Comparison of ENCODE assay signal across 8 mouse cellular contexts in the genomic region with DNA sequence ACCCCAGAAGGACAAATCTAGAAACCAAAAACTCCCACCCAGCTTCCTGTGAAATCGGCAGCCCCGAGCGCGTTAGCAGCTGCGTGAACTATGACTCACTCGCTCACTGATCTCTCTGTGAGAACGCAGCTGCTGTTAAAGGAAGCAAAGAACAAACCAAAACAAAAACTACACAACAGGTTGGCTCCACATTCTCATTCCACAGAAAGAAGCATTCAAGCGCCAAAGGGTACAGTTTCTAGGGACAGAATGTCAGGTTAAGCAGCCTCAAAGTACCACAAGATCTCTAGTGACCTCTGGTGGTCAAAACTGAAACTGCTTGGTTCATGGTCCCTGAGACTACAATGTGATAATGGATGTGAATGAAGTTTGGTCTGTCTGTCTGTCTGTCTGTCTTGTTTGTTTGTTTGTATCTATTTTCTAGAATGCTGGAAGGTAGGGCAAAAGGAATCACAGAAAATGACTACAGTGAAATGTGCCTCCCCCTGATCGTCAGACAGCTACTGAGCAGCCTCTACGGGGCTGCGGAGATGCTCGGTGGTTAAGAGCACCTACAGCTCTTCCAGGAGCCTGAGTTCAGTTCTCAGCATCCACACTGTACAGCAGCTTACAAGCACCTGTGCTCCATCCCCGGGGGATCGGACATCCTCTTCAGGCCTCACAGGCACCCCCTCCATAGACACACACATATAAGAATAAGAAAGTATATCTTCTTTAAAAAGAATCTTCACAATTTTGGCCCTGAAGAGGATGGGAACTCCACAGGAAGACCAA. TPM values are rescaled to one million over a fixed set of nuclear protein-coding genes. Genes with fewer than 3 reads are reported as not detected.
DNase-seq lines count a peak whose midpoint lies in the region; ATAC-seq and TF ChIP-seq lines count a peak whose summit lies in the region.

No protein-coding gene starts in this region.

- no peaks in the 10 kb centered on the region; the same call in 1 of the 2 replicates for H3K4me1 ChIP-seq in bone marrow, adult 2 months (ENCODE audit: control insufficient read depth, insufficient read depth, low read length)
- H3K4me1 ChIP-seq in embryonic facial prominence, embryonic 14.5 days (ENCODE audit: control insufficient read depth, insufficient read depth, low read length): no peaks in the 10 kb centered on the region
- H3K4me1 ChIP-seq in heart, embryonic 12.5 days (replicated peaks): no peaks in the 10 kb centered on the region
- peaks cover 13% of the 10 kb centered on the region for H3K4me1 ChIP-seq in kidney, embryonic 16.5 days (ENCODE audit: insufficient read depth, low read length)
- no peaks in the 10 kb centered on the region for H3K4me1 ChIP-seq in limb, embryonic 15.5 days
- no peaks in the 10 kb centered on the region for H3K4me1 ChIP-seq in midbrain, postnatal 0 days (ENCODE audit: insufficient read depth, low read length)

- TF ChIP-seq CTCF in bone marrow, adult 2 months (IDR thresholded peaks at IDR 0.05; ENCODE audit: control insufficient read depth, insufficient read depth, low read length): peak; percentile 48; the same call in 1 of the 2 replicates
- peak; percentile 96 for TF ChIP-seq CTCF in midbrain, postnatal 0 days (IDR thresholded peaks at IDR 0.05)

- peak; percentile 89 for DNase-seq in embryonic facial prominence, embryonic 14.5 days (ENCODE audit: low spot score)
- peak; percentile 82 for DNase-seq in midbrain, postnatal 0 days (ENCODE audit: low spot score)
- DNase-seq in spleen, postnatal 4 days (ENCODE audit: low spot score in 2 of 2): peak; percentile 63 to 83

- WGBS in bone marrow, adult 2 months: 34% methylated on average over 14 of the region's 14 CpGs
- 46% methylated on average over 14 of the region's 14 CpGs for WGBS in embryonic facial prominence, embryonic 14.5 days
- WGBS in heart, embryonic 12.5 days: 46% methylated on average over 14 of the region's 14 CpGs
- 40% methylated on average over 14 of the region's 14 CpGs for WGBS in kidney, embryonic 16.5 days
- WGBS in limb, embryonic 15.5 days: 50% methylated on average over 14 of the region's 14 CpGs
- WGBS in midbrain, postnatal 0 days: 49% methylated on average over 14 of the region's 14 CpGs

- H3K9ac ChIP-seq in embryonic facial prominence, embryonic 14.5 days (ENCODE audit: low read depth, low read length): peak overlapping the region; percentile 9; the same call in 1 of the 2 replicates
- peak overlapping the region; percentile 59; the same call in 1 of the 2 replicates for H3K9ac ChIP-seq in heart, embryonic 12.5 days
- H3K9ac ChIP-seq in kidney, embryonic 16.5 days (replicated peaks; ENCODE audit: low read length): peak overlapping the region; percentile 63
- H3K9ac ChIP-seq in limb, embryonic 15.5 days: no peak overlapping the region
- H3K9ac ChIP-seq in midbrain, postnatal 0 days (replicated peaks; ENCODE audit: low read length, poor library complexity, severe bottlenecking): no peak overlapping the region

- H3K27me3 ChIP-seq in embryonic facial prominence, embryonic 14.5 days (replicated peaks; ENCODE audit: control insufficient read depth, insufficient read depth, low read length): no peaks in the 10 kb centered on the region
- H3K27me3 ChIP-seq in heart, embryonic 12.5 days (replicated peaks): no peaks in the 10 kb centered on the region
- no peaks in the 10 kb centered on the region for H3K27me3 ChIP-seq in kidney, embryonic 16.5 days (ENCODE audit: insufficient read depth, low read length)
- no peaks in the 10 kb centered on the region for H3K27me3 ChIP-seq in limb, embryonic 15.5 days
- H3K27me3 ChIP-seq in midbrain, postnatal 0 days (ENCODE audit: insufficient read depth, low read length): no peaks in the 10 kb centered on the region

- no peaks in the 10 kb centered on the region for H3K9me3 ChIP-seq in embryonic facial prominence, embryonic 14.5 days (ENCODE audit: control insufficient read depth, low read length)
- no peaks in the 10 kb centered on the region for H3K9me3 ChIP-seq in heart, embryonic 12.5 days (replicated peaks)
- no peaks in the 10 kb centered on the region for H3K9me3 ChIP-seq in kidney, embryonic 16.5 days (ENCODE audit: low read length)
- H3K9me3 ChIP-seq in limb, embryonic 15.5 days: no peaks in the 10 kb centered on the region
- no peaks in the 10 kb centered on the region for H3K9me3 ChIP-seq in midbrain, postnatal 0 days (ENCODE audit: low read length)

- H3K4me2 ChIP-seq in embryonic facial prominence, embryonic 14.5 days (ENCODE audit: low read depth, low read length): peak overlapping the region; percentile 49
- H3K4me2 ChIP-seq in heart, embryonic 12.5 days: peak overlapping the region; percentile 63
- peak overlapping the region; percentile 66 for H3K4me2 ChIP-seq in kidney, embryonic 16.5 days (replicated peaks; ENCODE audit: low read depth, low read length)
- peak overlapping the region; percentile 38 for H3K4me2 ChIP-seq in limb, embryonic 15.5 days
- H3K4me2 ChIP-seq in midbrain, postnatal 0 days (ENCODE audit: low read depth, low read length, poor library complexity, severe bottlenecking): peak overlapping the region; percentile 41

- H3K27ac ChIP-seq in bone marrow, adult 2 months (ENCODE audit: control insufficient read depth, insufficient read depth, low read depth, low read length, poor library complexity): 0 out of 2 replicates have a peak overlapping the region, but pooled peaks have one; percentile 14
- no peak overlapping the region for H3K27ac ChIP-seq in embryonic facial prominence, embryonic 14.5 days (replicated peaks; ENCODE audit: low read depth, low read length)
- no peak overlapping the region for H3K27ac ChIP-seq in heart, embryonic 12.5 days (ENCODE audit: poor library complexity, severe bottlenecking)
- H3K27ac ChIP-seq in kidney, embryonic 16.5 days (ENCODE audit: low read length): no peak overlapping the region
- H3K27ac ChIP-seq in limb, embryonic 15.5 days: no peak overlapping the region
- no peak overlapping the region for H3K27ac ChIP-seq in midbrain, postnatal 0 days (ENCODE audit: low read depth, low read length)

- no peaks in the 10 kb centered on the region for H3K36me3 ChIP-seq in embryonic facial prominence, embryonic 14.5 days (ENCODE audit: control insufficient read depth, insufficient read depth, low read length)
- no peaks in the 10 kb centered on the region for H3K36me3 ChIP-seq in heart, embryonic 12.5 days
- H3K36me3 ChIP-seq in kidney, embryonic 16.5 days (ENCODE audit: insufficient read depth, low read length): no peaks in the 10 kb centered on the region
- H3K36me3 ChIP-seq in limb, embryonic 15.5 days: no peaks in the 10 kb centered on the region
- H3K36me3 ChIP-seq in midbrain, postnatal 0 days (ENCODE audit: insufficient read depth, low read length): no peaks in the 10 kb centered on the region

- no peak for TF ChIP-seq POLR2A in bone marrow, adult 2 months (IDR thresholded peaks at IDR 0.05; ENCODE audit: borderline replicate concordance, control insufficient read depth, low read depth, low read length)

- H3K4me3 ChIP-seq in bone marrow, adult 2 months (replicated peaks; ENCODE audit: control insufficient read depth, low read depth, low read length): peak overlapping the region; percentile 53
- peak overlapping the region; percentile 21 for H3K4me3 ChIP-seq in embryonic facial prominence, embryonic 14.5 days (ENCODE audit: low read depth, low read length)
- H3K4me3 ChIP-seq in heart, embryonic 12.5 days: peak overlapping the region; percentile 36
- peak overlapping the region; percentile 46 for H3K4me3 ChIP-seq in kidney, embryonic 16.5 days (ENCODE audit: low read length)
- peak overlapping the region; percentile 25 for H3K4me3 ChIP-seq in limb, embryonic 15.5 days
- H3K4me3 ChIP-seq in midbrain, postnatal 0 days (ENCODE audit: low read depth, low read length): peak overlapping the region; percentile 17

- ATAC-seq in CD4-positive, CD25-positive, alpha-beta regulatory T cell, adult 4 months: peak; percentile 86
- peak; percentile 31 for ATAC-seq in embryonic facial prominence, embryonic 14.5 days (ENCODE audit: low read depth)
- no peak for ATAC-seq in heart, embryonic 12.5 days (ENCODE audit: insufficient number of reproducible peaks, low FRiP score)
- ATAC-seq in kidney, embryonic 16.5 days (ENCODE audit: low FRiP score, low TSS enrichment): peak; percentile 44; the same call in 1 of the 2 replicates
- no peak for ATAC-seq in limb, embryonic 15.5 days (ENCODE audit: insufficient number of reproducible peaks, low FRiP score, low TSS enrichment, low read depth)
- no peak; the same call in 1 of the 2 replicates for ATAC-seq in midbrain, postnatal 0 days (ENCODE audit: low FRiP score)

RNA-seq across cellular contexts. Expression of gene Ect2l, which starts 13.3 kb away (rescaled TPM):
- polyA plus RNA-seq in CD4-positive, CD25-positive, alpha-beta regulatory T cell, adult 4 months (2017; shearing (Covaris generic)): 1 to 10 TPM; 1.2 to 1.7 TPM
- polyA plus RNA-seq in bone marrow, adult 2 months (2011; ENCODE audit: insufficient read depth, insufficient read length, low replicate concordance, missing spikeins): not detected in 2 replicates
- 0.54 and 0.81 TPM in 2 replicates for polyA plus RNA-seq in embryonic facial prominence, embryonic 14.5 days (2014; fragmentation: Nextera tagmentation; extraction: Ambion mirVana)
- polyA plus RNA-seq in heart, embryonic 12.5 days (2016; fragmentation: Nextera tagmentation; extraction: Ambion mirVana): 0.37 TPM in 1 of 2 replicates, not detected in the other
- 0.35 and 0.39 TPM in 2 replicates for polyA plus RNA-seq in kidney, embryonic 16.5 days (2015; fragmentation: Nextera tagmentation; extraction: Ambion mirVana)
- polyA plus RNA-seq in limb, embryonic 15.5 days (2015; fragmentation: Nextera tagmentation; extraction: Ambion mirVana): 0.63 and 1.2 TPM in 2 replicates
- total RNA-seq in midbrain, postnatal 0 days (2014; rRNA removed): 0.11 TPM in 1 of 2 replicates, not detected in the other
- 0.34 and 0.64 TPM in 2 replicates for polyA plus RNA-seq in midbrain, postnatal 0 days (2015; fragmentation: Nextera tagmentation; extraction: Ambion mirVana)

RNA-seq across cellular contexts. Expression of gene Ccdc28a, which starts 37.4 kb away (rescaled TPM):
- 10 to 100 TPM; 42.8 to 50.3 TPM for polyA plus RNA-seq in CD4-positive, CD25-positive, alpha-beta regulatory T cell, adult 4 months (2017; shearing (Covaris generic))
- 7.6 and 11.0 TPM in 2 replicates for polyA plus RNA-seq in bone marrow, adult 2 months (2011; ENCODE audit: insufficient read depth, insufficient read length, low replicate concordance, missing spikeins)
- polyA plus RNA-seq in embryonic facial prominence, embryonic 14.5 days (2014; fragmentation: Nextera tagmentation; extraction: Ambion mirVana): 11.5 and 14.5 TPM in 2 replicates
- polyA plus RNA-seq in heart, embryonic 12.5 days (2016; fragmentation: Nextera tagmentation; extraction: Ambion mirVana): 7.9 and 11.4 TPM in 2 replicates
- 16.2 and 16.9 TPM in 2 replicates for polyA plus RNA-seq in kidney, embryonic 16.5 days (2015; fragmentation: Nextera tagmentation; extraction: Ambion mirVana)
- polyA plus RNA-seq in limb, embryonic 15.5 days (2015; fragmentation: Nextera tagmentation; extraction: Ambion mirVana): 15.8 and 17.1 TPM in 2 replicates
- 7.4 and 8.0 TPM in 2 replicates for total RNA-seq in midbrain, postnatal 0 days (2014; rRNA removed)
- polyA plus RNA-seq in midbrain, postnatal 0 days (2015; fragmentation: Nextera tagmentation; extraction: Ambion mirVana): 5.9 and 9.3 TPM in 2 replicates

Comparison
In these comparisons a context has a peak if more than half of its experiments do, and no peak if none do; other contexts are left out.
1. ATAC-seq: peak in CD4-positive, CD25-positive, alpha-beta regulatory T cell, adult 4 months (single experiment), embryonic facial prominence, embryonic 14.5 days (single experiment) and kidney, embryonic 16.5 days (single experiment); none in heart, embryonic 12.5 days (single experiment), limb, embryonic 15.5 days (single experiment) and midbrain, postnatal 0 days (single experiment).
2. H3K9ac ChIP-seq: peak in embryonic facial prominence, embryonic 14.5 days (single experiment), heart, embryonic 12.5 days (single experiment) and kidney, embryonic 16.5 days (single experiment); none in limb, embryonic 15.5 days (single experiment) and midbrain, postnatal 0 days (single experiment).
3. Peak in every context shown above with its lines, with median percentiles within 50 percentile points of each other: H3K4me3 ChIP-seq, DNase-seq and H3K4me2 ChIP-seq.